Mouse (Mus musculus) telencephalon, adult 2 months (tissue): ENCODE measurements around the gene Srp54c.

ENCODE experiments used
- DNase-seq: peaks from one replicate; pipeline ENCODE4 v3.0.0-alpha.2; 2011; ENCODE audit warnings: low read depth, low spot score

Gene Srp54c

GRCm38 (mm10) chr12:55311841-55312240 lies 81.9 kb downstream of the Srp54c start:
- DNase-seq, result no peak
